Mouse (Mus musculus) megakaryocyte progenitor cell, adult 5-6 weeks (primary cell): ENCODE measurements around the gene Gtf3c5. TPM values are rescaled to one million over a fixed set of nuclear protein-coding genes. Genes with fewer than 3 reads are reported as not detected.

Experiments used
- ATAC-seq: replicated peaks from 2 replicates; pipeline ENCODE4 v1.8.0; 2016; ENCODE audit warnings: mild to moderate bottlenecking, moderate TSS enrichment, inconsistent platforms; ENCODE audit not compliant: poor library complexity
- total RNA-seq, 2 experiments: library from RNA; stranded (forward) in 1 of 2; stranded (reverse) in 1 of 2; fragments of 157-497, 149-512 nt in 1 of 2; fragments of 200-1000 nt in 1 of 2; gene quantifications; 2 replicates each; pipeline versions ENCODE4 v1.2.3 to v1.2.4; 2015 to 2017

The Gtf3c5 gene
- total RNA-seq, 2 experiments from 2014 or later, result 11.0 to 19.1 TPM

DNA sequence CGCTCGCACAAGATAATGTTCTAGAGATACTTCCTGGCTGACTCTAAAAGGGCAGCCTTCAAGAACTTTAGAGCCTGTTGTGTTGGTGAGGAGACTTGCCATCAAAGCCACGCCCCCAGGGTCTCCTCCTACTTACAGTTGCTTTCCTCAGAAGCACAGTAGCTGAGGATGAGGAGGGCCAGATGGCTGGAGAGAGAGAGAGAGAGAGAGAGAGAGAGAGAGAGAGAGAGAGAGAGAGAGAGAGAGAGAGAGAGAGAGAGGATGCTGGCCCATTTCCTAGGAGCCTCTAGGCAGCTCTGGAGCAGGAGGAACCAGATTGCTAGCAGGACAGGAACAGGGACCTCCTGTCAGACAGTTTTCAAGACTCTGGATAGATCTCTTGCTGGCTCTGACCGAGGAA, 47.4 kb downstream of the Gtf3c5 start:
- ATAC-seq, result no peak

GRCm38 (mm10) chr2:28535650-28536049, 47.9 kb downstream of the Gtf3c5 start:
- no peak for ATAC-seq

GRCm38 (mm10) chr2:28535263-28535540, 48.3 kb downstream of the Gtf3c5 start:
- no peak for ATAC-seq

GRCm38 (mm10) chr2:28534436-28535262, 48.9 kb downstream of the Gtf3c5 start:
- ATAC-seq, result no peak

DNA sequence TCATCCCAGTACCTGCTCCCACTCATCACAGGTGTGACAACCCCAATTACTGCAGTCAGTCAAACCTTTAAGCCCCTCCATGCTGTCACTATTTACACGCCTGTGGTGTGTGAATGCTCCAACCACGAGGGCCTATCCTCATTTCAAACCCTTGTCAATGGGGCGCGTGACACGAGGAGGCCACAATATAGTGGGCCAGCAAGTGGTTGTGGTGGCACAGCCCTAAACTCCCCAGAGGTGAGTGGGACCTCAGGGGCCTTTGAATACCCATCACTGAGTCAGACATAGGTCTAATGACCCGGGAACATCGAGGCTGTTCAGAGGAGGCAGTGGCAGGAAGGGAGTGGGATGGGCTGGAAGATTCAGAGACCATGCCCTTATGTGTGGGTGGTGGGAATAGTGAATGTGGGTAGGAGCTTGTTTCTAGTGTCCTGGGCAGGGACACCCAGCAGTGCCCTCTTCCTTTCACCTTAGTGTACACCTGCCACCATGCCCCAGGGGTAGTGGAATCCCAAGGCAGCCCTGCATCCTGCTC, 49.6 kb downstream of the Gtf3c5 start:
- ATAC-seq, result no peak

GRCm38 (mm10) chr2:28532938-28533771, 50.4 kb downstream of the Gtf3c5 start:
- ATAC-seq, result peak; percentile 98

DNA sequence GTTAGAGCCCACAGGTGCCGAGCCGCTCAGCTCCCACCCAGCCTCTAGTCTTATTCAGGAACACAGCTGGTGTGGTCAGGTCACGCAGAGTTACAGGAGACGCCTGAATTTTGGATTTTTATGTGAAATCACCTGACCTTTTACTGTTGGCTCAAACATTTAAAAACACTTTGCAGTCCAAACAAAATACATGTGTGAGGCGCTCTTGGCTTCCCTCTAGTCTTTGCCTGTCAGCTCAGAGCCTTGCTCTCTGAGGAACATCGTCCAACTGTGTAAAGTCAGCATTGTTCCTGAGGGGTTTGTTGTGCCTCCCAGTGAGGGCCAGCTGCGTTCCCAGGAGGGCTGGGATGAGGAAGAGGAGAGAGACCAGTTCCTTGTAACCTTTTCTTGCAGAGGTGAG, 53.2 kb downstream of the Gtf3c5 start:
- ATAC-seq, result no peak

- no peak for ATAC-seq
These were observed 53.7 kb downstream of the Gtf3c5 start for GRCm38 (mm10) chr2:28529856-28530255.

- ATAC-seq, result no peak
These were observed 55.2 kb downstream of the Gtf3c5 start for GRCm38 (mm10) chr2:28528354-28528730.

DNA sequence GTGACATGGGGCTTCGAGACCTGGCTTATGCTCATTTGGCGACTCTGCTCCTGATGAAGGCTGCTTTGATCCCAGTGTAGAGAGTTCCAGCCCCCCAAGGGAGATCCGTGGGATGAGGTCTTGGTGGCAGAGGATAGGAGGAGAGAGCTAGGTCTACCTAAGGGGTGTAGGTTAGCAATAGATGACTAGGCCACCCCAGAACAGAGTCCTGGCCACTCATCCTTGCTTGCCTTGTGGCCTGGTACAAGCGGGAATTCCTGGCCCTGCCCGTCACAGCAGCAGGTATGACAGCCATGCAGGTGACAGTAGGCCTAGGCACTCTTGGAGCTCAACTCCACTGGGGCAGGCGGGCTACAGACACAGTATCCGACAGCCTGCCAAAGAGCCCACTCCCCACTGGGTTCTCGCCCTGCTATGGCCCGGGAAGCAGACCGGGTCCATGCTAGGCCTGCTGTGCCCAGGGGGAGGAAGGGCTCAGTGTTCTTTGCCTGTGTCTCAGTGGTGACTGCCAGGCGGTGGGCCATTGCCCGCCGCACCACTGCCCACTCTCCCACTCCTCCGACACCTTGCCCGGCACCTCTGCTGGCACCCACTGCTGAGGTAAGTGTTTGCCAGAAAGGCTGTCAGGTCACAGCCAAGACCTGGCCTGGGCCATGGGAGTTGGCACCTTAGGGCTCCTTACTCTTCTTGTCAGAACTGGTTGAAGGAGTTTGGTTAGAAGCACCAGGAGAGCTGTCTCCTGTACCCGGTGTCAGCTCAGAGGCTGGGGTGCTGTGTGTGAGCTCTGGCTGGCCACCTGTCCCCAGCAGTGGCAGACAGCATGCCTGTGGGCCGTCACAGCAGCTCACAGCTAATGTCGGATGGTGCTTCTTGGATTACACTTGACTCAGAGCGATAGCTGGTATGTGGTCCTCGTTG, 55.9 kb downstream of the Gtf3c5 start:
- ATAC-seq, result no peak

- peak; percentile 49 for ATAC-seq
These were observed 57.3 kb downstream of the Gtf3c5 start for GRCm38 (mm10) chr2:28525943-28526876.

DNA sequence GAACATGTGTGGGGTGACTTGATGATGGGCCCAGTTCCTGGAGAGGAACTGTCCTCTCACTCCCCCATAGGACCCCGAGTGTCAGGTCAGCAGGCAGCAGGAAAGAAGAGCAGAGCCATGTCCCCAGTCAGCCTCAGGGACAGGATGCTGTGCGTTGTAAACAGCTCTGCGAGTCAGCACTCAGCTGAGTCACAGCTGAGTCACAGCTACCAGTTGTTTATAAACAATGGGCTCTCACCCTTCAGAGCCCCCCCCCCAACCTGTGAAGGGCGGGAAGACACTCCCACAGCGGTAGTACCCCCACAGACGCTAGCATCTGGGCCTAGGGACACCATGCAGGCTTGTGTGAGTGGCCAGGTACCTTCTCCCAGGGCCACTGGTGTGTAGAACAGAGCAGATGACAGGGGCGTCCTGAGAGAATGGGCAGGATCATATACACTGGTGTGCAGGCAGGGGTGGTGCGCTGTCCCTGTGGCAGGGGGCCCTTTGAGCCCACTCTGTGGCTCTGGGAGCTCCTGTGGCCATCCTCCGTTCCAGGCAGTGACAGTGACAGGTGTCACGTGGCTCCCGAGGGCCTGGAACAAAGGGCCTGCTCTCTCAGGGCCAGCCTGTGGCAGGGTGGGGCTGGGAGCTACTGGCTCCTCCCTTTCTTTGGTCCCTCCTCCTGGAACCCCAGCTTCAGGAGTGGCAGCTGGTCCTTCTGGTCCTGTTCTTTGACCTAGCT, 58.2 kb downstream of the Gtf3c5 start:
- peak; percentile 51 for ATAC-seq

GRCm38 (mm10) chr2:28524406-28524805, 59.1 kb downstream of the Gtf3c5 start:
- ATAC-seq, result no peak

DNA sequence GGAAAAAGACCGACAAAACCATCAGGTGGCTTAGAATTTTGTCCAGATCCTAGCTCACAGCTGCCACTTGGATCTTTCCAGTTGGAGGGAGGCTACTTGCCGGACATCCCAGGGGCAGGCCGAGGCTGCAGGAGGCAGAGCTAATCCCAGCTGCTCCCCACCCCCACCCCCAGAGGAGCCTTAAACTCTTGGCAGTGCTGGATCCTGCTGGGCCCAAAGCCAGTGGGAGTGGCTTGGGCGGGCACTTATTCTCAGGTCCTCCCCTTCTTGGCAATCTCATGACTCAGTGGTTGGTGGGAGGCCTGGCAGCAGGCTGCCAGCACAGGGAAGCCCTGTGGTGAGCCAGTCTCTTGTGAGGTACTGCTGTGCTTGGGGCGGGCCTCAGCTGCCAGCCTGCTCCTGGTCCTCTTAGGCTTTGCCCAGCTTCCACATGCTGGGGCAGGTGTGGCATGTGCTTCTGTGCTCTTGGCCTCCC, 59.9 kb downstream of the Gtf3c5 start:
- peak; percentile 87 for ATAC-seq

GRCm38 (mm10) chr2:28522166-28522565, 61.4 kb downstream of the Gtf3c5 start:
- no peak for ATAC-seq

GRCm38 (mm10) chr2:28521571-28522151, 61.9 kb downstream of the Gtf3c5 start:
- no peak for ATAC-seq

- ATAC-seq, result no peak
These were observed 63.0 kb downstream of the Gtf3c5 start for GRCm38 (mm10) chr2:28520581-28520980.

DNA sequence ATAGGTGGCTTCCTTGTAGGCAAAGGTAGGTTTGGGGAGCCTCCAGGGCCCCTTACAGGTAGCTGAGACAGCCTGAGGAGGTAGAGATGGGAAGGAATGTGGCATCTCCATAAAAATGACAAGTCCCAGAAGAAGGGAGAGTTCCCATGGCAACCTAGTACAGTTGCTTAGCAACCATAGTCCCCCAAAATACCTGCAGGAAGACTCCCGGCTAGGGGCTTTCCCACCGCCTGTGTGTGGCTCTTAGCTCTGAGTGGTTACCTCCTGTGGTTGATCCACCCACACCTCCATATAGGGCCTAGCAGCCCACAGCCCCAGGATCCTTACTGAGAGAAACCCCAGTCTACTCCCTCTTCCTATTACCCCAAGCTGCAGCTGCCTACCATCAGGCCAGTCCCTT, 65.3 kb downstream of the Gtf3c5 start:
- no peak for ATAC-seq
